Mouse (Mus musculus) layer of hippocampus, postnatal 36 days (tissue): Measurements from ENCODE around the gene Hmgn5. TPM values are rescaled to one million over a fixed set of nuclear protein-coding genes. Genes with fewer than 3 reads are reported as not detected.

Source experiments
- DNase-seq, 2 experiments: peaks; one replicate each; pipeline ENCODE4 v3.0.0; 2022
- total RNA-seq, 2 experiments: library from RNA; stranded (reverse); gene quantifications; 2 replicates each; pipeline ENCODE4 v1.2.3; 2021

The Hmgn5 gene
- total RNA-seq = 10 to 100 TPM; 10.1 to 10.3 TPM

DNA sequence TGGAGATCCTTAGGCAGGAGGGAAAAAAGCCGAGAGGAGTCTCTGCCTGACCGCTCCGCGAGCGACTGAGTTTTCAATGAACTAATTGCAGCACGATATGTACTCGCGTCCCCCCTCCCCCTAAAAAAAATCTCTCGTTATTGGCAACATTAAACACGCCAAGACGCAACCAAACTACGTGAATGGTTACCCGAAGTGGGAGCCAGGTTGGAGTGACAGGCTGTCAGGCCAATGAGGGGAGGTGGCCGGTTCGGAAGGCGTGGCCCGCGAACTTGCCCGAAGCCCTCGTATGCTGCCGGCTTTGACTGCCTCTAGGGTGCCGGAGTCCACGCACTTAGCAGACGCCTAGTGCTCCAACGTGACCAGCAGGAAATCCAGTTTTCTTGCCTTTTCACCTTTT is at the start of gene Hmgn5:
Gene Hmgn5 (minus strand): TSS at position 122 of the 400 bp plus-strand sequence.
- DNase-seq = peak; percentile 87 to 88

DNA sequence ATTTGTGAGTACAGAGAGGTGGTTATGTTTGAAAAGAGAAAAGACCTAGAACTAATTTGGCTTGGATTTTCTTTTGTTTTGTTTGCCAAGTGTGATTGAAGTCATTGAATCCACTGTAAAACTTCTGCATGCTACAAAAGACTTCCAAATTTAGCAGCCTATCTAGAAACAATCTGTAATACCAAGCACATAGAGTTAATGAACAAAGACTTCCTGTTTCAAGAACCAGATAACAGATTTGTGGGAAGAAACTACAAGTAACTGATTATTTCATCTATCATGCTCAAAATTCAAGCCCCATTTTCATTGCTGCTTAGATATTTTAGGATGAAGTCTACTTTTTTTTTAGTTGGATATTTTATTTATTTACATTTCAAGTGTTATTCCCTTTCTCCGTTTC is 34.6 kb upstream of the Hmgn5 start:
- no peak for DNase-seq

DNA sequence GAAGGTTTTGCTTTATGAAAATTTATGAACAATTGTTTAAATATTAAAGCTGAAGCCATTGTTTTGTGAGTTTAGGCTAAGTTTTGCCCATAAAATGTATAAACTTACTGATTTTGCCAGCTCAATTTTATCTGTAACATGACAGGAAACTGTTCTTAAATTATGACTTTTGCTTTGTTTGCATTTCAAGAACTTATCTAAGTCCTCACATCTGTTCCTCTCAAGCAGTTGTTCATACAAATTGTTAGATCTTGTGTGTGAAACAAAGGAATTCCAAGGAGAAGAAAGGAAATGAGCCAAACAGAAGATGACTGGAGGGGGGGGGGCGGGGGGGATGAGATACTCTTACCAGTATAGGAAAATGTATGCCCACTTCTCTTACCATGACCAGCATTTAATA is 13.0 kb upstream of the Hmgn5 start:
- no peak for DNase-seq

DNA sequence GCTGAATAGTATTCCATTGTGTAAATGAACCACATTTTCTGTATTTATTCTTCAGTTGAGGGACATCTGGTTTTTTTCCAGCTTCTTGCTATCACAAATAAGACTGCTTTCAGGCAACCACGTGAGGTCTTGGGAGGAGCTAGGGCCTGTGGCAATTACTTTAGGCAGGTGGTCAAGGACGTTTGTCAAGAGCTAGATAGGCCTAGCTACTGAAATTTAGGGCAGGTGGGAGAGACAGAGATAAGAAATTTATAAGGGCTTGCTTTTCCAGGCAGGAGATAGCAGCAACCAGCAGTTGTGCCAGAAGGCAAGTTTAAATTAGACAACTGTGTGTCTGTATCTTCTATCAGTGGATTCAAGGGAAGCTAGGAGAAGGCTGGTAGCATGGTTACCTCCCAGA is 7.7 kb upstream of the Hmgn5 start:
- no peak for DNase-seq

DNA sequence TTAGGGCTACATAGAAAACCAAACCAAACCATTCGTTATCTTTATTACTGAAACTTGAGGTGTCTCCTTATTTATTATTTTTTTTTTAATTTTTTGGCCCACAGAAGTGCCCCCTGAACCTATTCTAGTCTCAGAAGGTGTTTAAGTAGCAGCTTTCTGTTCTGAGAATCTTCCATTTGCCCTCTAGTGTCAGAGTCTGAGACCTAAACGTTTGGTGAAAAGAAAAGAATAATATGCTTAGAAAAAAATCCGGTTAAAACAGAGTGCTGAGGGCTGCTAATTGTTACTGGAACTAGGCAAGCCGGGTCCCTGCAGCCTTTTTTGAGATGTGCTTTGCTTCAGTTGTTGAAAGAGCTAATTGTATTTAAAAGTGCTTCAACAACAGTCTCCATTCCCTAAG is 962 bp upstream of the Hmgn5 start:
- no peak for DNase-seq

DNA sequence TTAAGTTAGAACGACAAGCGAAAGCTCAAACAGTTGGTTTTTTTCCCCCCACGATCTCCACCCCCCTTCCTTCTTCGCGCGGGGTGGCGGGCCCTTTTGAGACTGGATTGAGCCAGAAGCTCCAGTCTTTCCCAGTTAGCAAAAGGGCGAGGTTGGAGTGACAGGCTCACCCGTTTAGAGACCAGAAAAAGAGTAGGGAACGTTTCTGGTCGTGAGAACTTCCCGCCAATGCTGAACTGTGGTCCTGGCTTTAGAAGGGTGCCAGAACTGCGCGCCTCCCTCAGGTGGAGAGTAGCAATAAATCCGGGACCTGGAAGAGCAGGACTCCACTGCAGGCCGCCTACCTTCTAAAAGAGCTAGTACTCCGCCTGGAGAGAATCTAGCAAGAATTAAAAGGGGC is 482 bp upstream of the Hmgn5 start:
- DNase-seq = peak in 1 of 2 experiments; percentile 32

DNA sequence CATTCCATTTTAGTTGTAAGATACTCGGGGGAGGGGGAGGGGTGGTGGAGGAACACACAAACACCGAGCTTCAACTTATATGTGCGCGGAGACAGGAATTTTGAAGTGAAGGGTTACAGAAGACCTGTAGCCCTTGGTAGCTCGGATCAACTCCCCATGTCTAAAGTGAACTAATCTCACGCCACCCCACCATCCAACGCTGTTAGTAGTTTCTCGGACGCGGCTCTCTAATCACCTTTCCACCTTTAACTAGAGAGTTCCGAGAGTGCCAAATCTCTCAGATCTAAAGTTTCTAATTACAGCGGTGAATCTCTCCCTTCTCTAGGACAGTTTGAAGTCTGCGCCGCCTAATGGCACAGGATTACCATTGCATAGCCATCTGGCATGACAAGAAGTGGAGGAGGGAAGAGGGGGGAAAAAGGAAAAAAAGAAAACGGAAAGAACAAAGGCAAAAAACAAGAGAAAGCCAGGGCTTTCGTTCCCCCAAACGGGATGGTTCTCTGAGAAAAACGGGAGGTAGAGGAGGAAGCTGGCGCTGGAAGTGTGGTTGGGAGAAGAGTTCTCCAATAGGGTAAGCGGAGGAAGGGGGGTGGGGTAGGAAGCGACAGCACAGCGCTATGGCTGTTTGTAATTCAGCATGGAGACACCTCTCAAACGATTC is 703 bp downstream of the Hmgn5 start:
- peak; percentile 40 to 44 for DNase-seq

DNA sequence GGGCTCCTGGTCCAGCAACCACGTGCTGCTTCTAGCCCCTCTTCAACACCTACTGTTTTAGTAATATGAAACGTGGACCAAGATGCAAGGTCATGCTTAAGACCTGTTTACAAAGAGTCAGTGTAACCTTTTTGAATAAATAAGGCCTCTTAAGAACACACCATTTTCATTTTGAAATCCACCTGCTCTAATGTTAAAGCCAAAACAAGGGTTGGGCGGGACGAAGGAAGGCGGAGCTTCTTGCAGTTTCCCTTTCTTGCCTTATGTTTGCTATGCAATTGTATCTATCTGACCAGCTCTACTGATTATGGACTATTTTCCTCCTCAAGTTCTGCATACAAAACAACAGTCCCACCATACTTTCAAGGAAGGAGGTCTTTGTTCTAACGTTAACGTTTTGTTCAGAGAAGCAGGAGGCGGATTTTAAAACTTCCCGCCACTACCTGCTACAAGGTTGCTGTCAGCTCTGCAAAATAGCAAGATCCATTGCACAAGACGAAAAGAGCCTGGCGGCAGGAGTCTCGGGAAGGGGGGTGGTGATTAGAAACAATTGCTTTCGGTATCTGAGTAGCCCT is 1.5 kb downstream of the Hmgn5 start:
- DNase-seq = peak in 1 of 2 experiments; percentile 2

DNA sequence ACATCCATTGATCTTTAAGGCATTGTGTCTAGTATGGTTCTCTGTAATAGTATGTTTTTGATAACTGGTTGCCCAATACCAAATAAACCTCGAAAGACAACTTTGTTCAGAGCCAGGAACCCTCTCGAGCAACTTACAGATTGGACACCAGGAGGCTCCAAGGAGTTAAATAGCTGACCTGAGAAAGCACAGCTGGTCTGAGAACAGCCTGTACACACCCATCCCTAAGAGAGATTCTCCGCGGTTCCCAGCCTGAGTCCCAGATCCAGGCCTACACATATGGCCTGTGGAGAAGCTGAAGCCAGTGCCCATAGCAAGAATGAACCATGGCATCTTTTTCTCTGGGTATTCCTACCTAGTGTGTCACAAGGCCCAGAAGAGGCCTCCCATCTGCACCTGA is 11.9 kb downstream of the Hmgn5 start:
- DNase-seq = no peak

Other genes starting within 250 kb of the Hmgn5 start
- gene Brwd3, start 179.0 kb downstream of the Hmgn5 start, total RNA-seq = 10 to 100 TPM; 13.8 to 18.5 TPM
- 10 to 100 TPM; 84.8 to 93.0 TPM for gene Sh3bgrl, start 82.0 kb upstream of the Hmgn5 start, total RNA-seq
- gene Gm6377, start 183.4 kb upstream of the Hmgn5 start, total RNA-seq = not detected